Mouse (Mus musculus): ENCODE data around the gene Gins3.

- TF ChIP-seq CTCF (IDR thresholded peaks at IDR 0.05; ENCODE audit: borderline replicate concordance, control insufficient read depth, extremely low read depth, insufficient read depth, low read length, poor library complexity), result no peak
- TF ChIP-seq POLR2A (IDR thresholded peaks at IDR 0.05; ENCODE audit: control insufficient read depth, extremely low read depth, insufficient read depth, low read length, poor library complexity), result no peak
These were observed 35.1 kb downstream of the Gins3 start for GRCm38 (mm10) chr8:95668163-95668958.
